Mouse (Mus musculus) gastrocnemius, adult 2 months (tissue): ENCODE data around the gene Bmp6. TPM values are rescaled to one million over a fixed set of nuclear protein-coding genes. Genes with fewer than 3 reads are reported as not detected.

ENCODE experiments used
- DNase-seq: peaks from one replicate; pipeline ENCODE4 v3.0.0; 2022
- H3K27ac ChIP-seq: fragments of 200-600 bp; 2 replicates; pipeline ENCODE4 v1.8.1; 2022; ENCODE audit warnings: mild to moderate bottlenecking
- H3K4me3 ChIP-seq: fragments of 200-600 bp; 2 replicates; pipeline ENCODE4 v1.8.1; 2022; ENCODE audit warnings: mild to moderate bottlenecking, moderate library complexity
- CTCF ChIP-seq: fragments of 200-600 bp; IDR thresholded peaks from 2 replicates; pipeline ENCODE4 v1.8.1; 2022; ENCODE audit warnings: antibody characterized with exemption, mild to moderate bottlenecking, moderate library complexity
- intact Hi-C: fragments of 180-260 bp; cut with DNase I; formaldehyde crosslinking; loops from one replicate; pipeline ENCODE4 v1.15.1; 2025
- total RNA-seq, 2 experiments: library from RNA; stranded (reverse); gene quantifications; 2 replicates each; pipeline ENCODE4 v1.2.3; 2021

The Bmp6 gene
- total RNA-seq, 2 experiments from 2014 or later: 11.2 to 11.3 TPM

DNA sequence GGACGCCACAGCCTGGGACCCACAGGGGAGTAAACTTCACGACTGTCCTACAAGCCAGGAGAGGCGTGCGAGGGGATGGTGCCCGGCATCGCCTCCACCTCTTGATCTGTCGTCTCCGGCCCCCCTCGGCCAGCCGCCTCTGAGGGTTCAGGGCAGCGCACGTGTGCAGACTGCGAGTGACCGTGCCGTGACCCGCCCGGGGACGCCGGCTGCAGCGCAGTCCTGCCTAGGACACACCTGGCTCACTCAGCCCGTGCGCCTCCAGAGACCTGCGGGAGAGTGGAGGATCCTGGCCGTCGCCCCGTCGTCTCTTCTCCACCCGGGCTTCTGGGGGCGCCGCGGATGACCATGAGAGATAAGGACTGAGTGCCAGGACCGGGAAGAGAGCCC, 519 bp downstream of the Bmp6 start:
- Histone ChIP-seq H3K4me3 (peak overlapping the region; percentile 84), H3K27ac (peak overlapping the region; percentile 78)
- intact Hi-C loops: no loop called here
- TF ChIP-seq CTCF: no peak
- peak; percentile 32 for DNase-seq

GRCm38 (mm10) chr13:38346096-38346915, 1.4 kb downstream of the Bmp6 start:
- intact Hi-C loops: no loop called here
- peak overlapping the region; percentile 78 for H3K27ac ChIP-seq
- peak overlapping the region; percentile 84 for H3K4me3 ChIP-seq
- DNase-seq: peak; percentile 36
- no peak for TF ChIP-seq CTCF

- no peak for TF ChIP-seq CTCF
- Histone ChIP-seq H3K27ac (peak overlapping the region; percentile 78), H3K4me3 (peak overlapping the region; percentile 84)
- intact Hi-C loops: no loop called here
- DNase-seq: peak; percentile 46
Observed at GRCm38 (mm10) chr13:38347021-38347774, 2.3 kb downstream of the Bmp6 start.

GRCm38 (mm10) chr13:38347775-38348135, 2.8 kb downstream of the Bmp6 start:
- intact Hi-C loops: no loop called here
- no peak for DNase-seq
- no peak for TF ChIP-seq CTCF
- H3K4me3 ChIP-seq: peak overlapping the region; percentile 84
- H3K27ac ChIP-seq: peak overlapping the region; percentile 78

- no peak for TF ChIP-seq CTCF
- DNase-seq: no peak
- Histone ChIP-seq H3K27ac (peak overlapping the region; percentile 75), H3K4me3 (peak overlapping the region; percentile 45)
- intact Hi-C loops: no loop called here
Observed at GRCm38 (mm10) chr13:38349046-38349445, 4.1 kb downstream of the Bmp6 start.

- peak overlapping the region; percentile 75 for H3K27ac ChIP-seq
- DNase-seq: no peak
- H3K4me3 ChIP-seq: peak overlapping the region; percentile 45
- no peak for TF ChIP-seq CTCF
- intact Hi-C loops: loop anchor here (5.0 kb wide), 1 partner anchor 57 kb away; no protein-coding TSS in a partner anchor
Observed at GRCm38 (mm10) chr13:38349818-38350217, 4.9 kb downstream of the Bmp6 start.

- Histone ChIP-seq H3K27ac (peak overlapping the region; percentile 75), H3K4me3 (no peak overlapping the region)
- no peak for DNase-seq
- no peak for TF ChIP-seq CTCF
- intact Hi-C loops: loop anchor here (5.0 kb wide), 1 partner anchor 55 kb away; no protein-coding TSS in a partner anchor
Observed at GRCm38 (mm10) chr13:38351996-38352395, 7.1 kb downstream of the Bmp6 start.

DNA sequence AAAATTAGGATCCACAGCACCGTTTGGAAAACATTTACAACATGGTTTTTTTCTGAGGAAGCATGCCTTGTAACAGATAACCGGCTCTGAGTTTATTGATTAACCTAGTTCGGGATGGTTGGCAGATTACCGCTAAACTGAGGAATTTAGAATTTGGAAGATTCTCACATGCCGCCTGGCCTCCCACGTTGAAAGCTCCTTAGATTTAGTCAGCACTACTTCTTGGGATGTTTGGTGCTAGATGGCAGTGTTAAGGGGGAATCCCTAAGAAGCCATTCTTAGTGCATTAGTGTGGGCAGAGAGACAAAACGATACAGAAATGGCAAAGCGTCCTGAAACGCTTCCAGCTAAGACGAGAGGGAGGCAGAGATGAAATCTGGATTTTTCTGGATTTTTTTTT, 8.1 kb downstream of the Bmp6 start:
- no peak for TF ChIP-seq CTCF
- Histone ChIP-seq H3K4me3 (peak overlapping the region; percentile 11; the same call in 1 of the 2 replicates), H3K27ac (peak overlapping the region; percentile 75)
- DNase-seq: no peak
- intact Hi-C loops: loop anchor here (5.0 kb wide), 1 partner anchor 54 kb away; no protein-coding TSS in a partner anchor

- intact Hi-C loops: loop anchor here (5.0 kb wide), 1 partner anchor 54 kb away; no protein-coding TSS in a partner anchor
- DNase-seq: peak; percentile 30
- no peak for TF ChIP-seq CTCF
- H3K27ac ChIP-seq: peak overlapping the region; percentile 75
- peak overlapping the region; percentile 57 for H3K4me3 ChIP-seq
Observed at GRCm38 (mm10) chr13:38353420-38354255, 8.7 kb downstream of the Bmp6 start.

- no peak for TF ChIP-seq CTCF
- DNase-seq: no peak
- Histone ChIP-seq H3K4me3 (peak overlapping the region; percentile 57), H3K27ac (peak overlapping the region; percentile 75)
- intact Hi-C loops: loop anchor here (5.0 kb wide), 1 partner anchor 53 kb away; no protein-coding TSS in a partner anchor
Observed at GRCm38 (mm10) chr13:38354284-38354683, 9.4 kb downstream of the Bmp6 start.

DNA sequence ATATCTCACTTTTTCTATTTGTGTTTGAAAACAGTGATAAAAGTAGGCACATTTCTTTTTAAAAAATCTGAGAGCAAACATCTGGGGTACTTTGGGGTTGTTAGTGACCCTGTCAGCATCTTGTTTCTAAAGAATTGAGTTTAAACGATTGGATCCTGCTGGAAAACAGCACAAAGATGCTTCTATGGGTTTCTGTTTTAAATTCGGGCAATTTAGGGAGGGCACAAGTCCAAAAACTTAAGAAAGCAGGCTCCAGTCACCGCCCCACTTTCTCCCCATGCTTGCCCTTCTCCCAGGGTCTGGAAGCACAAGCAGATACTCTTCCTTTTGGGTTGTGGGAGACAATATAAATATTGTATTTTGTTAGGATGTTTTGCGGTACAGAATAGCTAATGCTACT, 14.1 kb downstream of the Bmp6 start:
- no peak overlapping the region for H3K4me3 ChIP-seq
- DNase-seq: no peak
- H3K27ac ChIP-seq: no peak overlapping the region
- TF ChIP-seq CTCF: no peak
- intact Hi-C loops: no loop called here

DNA sequence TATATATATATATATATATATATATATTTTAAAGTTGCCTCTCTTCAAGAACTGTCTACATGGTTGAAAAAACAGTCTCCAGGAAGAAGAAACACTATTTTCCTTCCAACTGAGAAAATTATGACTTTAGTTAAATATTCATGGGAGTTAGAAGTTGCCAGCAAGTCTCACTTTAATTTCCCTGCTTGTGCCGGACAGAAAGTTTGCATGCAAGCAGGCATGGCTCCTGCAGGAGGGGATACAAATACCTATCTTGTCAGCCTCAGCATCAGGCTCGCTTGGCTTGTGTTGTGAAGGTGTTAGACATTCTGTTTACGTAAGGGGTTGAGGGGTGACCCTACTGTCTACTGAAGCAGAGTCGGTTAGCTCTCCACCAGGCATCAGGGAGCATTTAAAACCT, 17.8 kb downstream of the Bmp6 start:
- no peak overlapping the region for H3K27ac ChIP-seq
- TF ChIP-seq CTCF: no peak
- DNase-seq: no peak
- no peak overlapping the region for H3K4me3 ChIP-seq
- intact Hi-C loops: no loop called here
